Mouse (Mus musculus): ENCODE results near the gene Anks6. TPM values are rescaled to one million over a fixed set of nuclear protein-coding genes. Genes with fewer than 3 reads are reported as not detected.

Anks6 gene
- total and polyA plus RNA-seq, 3 experiments: not detected

DNA sequence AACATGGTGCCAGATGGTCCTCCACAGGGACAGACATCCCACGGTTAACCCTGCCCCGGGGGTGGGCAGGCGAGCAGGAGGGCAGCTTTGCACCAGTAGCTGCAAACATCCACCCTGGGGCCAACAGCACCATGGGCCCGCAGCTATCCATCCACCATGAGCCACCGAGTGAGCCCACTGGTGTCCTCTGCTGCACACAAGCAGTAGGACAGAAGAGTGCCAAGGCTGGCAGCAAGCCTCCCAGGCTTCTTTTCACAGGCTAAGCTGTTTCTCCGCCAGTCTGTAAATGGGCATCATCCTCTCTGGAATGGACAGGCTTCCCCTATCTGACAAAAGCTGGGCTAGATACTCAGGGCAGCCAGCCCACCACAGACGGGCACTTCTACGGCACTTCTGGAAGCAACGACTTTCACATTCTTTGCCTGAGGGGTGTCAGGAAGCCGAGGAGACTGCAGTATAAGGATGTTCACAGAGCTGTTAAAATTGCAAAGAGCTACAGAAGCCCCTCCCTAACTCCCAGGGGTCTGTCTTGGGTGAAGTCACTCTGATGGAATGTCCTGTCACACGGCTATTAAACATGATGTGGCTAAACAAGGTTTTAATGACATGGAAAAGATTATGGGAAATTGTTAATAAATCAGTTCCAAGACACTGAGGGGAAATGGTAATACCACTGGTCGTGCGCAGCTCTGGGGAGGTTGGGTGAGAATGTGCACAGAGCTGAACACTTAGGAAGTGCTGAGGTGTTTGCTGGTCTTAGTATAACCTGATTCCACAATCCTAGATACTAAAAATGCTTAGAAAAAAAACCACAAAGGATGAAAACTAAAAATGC lies 20.5 kb downstream of the Anks6 start:
- no peaks in the 10 kb centered on the region for H3K4me1 ChIP-seq (ENCODE audit: control insufficient read depth in 1 of 2, insufficient read depth in 2 of 2, low read length in 2 of 2)
- no peaks in the 10 kb centered on the region for H3K79me2 ChIP-seq (ENCODE audit: control insufficient read depth, insufficient read depth, low read length, poor library complexity)
- H3K27me3 ChIP-seq (ENCODE audit: control insufficient read depth in 1 of 2, insufficient read depth in 2 of 2, low read length in 2 of 2): no peaks in the 10 kb centered on the region; a peak in 1 of 4 replicates
- no peak overlapping the region for H3K4me3 ChIP-seq (ENCODE audit: control insufficient read depth in 1 of 2, insufficient read depth in 1 of 2, low read depth in 2 of 2, low read length in 2 of 2)
- H3K9me3 ChIP-seq (replicated peaks; ENCODE audit: insufficient read depth, low read length): no peaks in the 10 kb centered on the region
- TF ChIP-seq USF2 (IDR thresholded peaks at IDR 0.05; ENCODE audit: borderline replicate concordance in 1 of 2, insufficient read depth in 1 of 2, low read depth in 1 of 2, low read length in 2 of 2) (no peak), ELF1 (IDR thresholded peaks at IDR 0.05; ENCODE audit: low read depth, low read length) (no peak), MYB (IDR thresholded peaks at IDR 0.05; ENCODE audit: low read depth, low read length) (no peak), ZNF384 (IDR thresholded peaks at IDR 0.05; ENCODE audit: low read depth, low read length) (no peak), UBTF (IDR thresholded peaks at IDR 0.05; ENCODE audit: borderline replicate concordance, insufficient read depth, low read depth, low read length) (no peak), SMC3 (IDR thresholded peaks at IDR 0.05; ENCODE audit: low read depth, low read length) (no peak), TAL1 (IDR thresholded peaks at IDR 0.05; ENCODE audit: low read length) (no peak), GATA1 (IDR thresholded peaks at IDR 0.05; ENCODE audit: low read depth, low read length) (no peak), ZMIZ1 (IDR thresholded peaks at IDR 0.05; ENCODE audit: low read depth, low read length) (no peak), EP300 (IDR thresholded peaks at IDR 0.05; ENCODE audit: low read depth in 1 of 2, low read length in 2 of 2) (no peak), E2F4 (IDR thresholded peaks at IDR 0.05; ENCODE audit: borderline replicate concordance, low read depth, low read length) (no peak), NELFE (IDR thresholded peaks at IDR 0.05; ENCODE audit: low read depth, low read length) (no peak), JUND (IDR thresholded peaks at IDR 0.05; ENCODE audit: low read depth, low read length) (no peak), CHD2 (IDR thresholded peaks at IDR 0.05; ENCODE audit: low read length) (no peak), ZC3H11A (IDR thresholded peaks at IDR 0.05; ENCODE audit: low read depth, low read length) (no peak), GABPA (IDR thresholded peaks at IDR 0.05; ENCODE audit: low read depth, low read length) (no peak), HCFC1 (IDR thresholded peaks at IDR 0.05; ENCODE audit: low read depth, low read length) (no peak), MEF2A (IDR thresholded peaks at IDR 0.05; ENCODE audit: extremely low read depth, insufficient replicate concordance, low read depth, low read length, poor library complexity, severe bottlenecking) (no peak)
- no peaks in the 10 kb centered on the region for H3K36me3 ChIP-seq (ENCODE audit: control insufficient read depth in 1 of 2, insufficient read depth in 2 of 2, low read length in 2 of 2)
- H3K9ac ChIP-seq (ENCODE audit: control insufficient read depth, low read depth, low read length, poor library complexity, severe bottlenecking): no peak overlapping the region
- DNase-seq (ENCODE audit: low read depth, low spot score): no peak
- H3K27ac ChIP-seq (ENCODE audit: control insufficient read depth, low read depth, low read length): no peak overlapping the region

GRCm38 (mm10) chr4:47035536-47035935 lies 21.7 kb downstream of the Anks6 start:
- no peaks in the 10 kb centered on the region for H3K9me3 ChIP-seq (replicated peaks; ENCODE audit: insufficient read depth, low read length)
- no peak for DNase-seq (ENCODE audit: low read depth, low spot score)
- H3K79me2 ChIP-seq (ENCODE audit: control insufficient read depth, insufficient read depth, low read length, poor library complexity): no peaks in the 10 kb centered on the region
- no peak overlapping the region for H3K27ac ChIP-seq (ENCODE audit: control insufficient read depth, low read depth, low read length)
- no peak overlapping the region for H3K4me3 ChIP-seq (ENCODE audit: control insufficient read depth in 1 of 2, insufficient read depth in 1 of 2, low read depth in 2 of 2, low read length in 2 of 2)
- H3K9ac ChIP-seq (ENCODE audit: control insufficient read depth, low read depth, low read length, poor library complexity, severe bottlenecking): no peak overlapping the region
- H3K27me3 ChIP-seq (ENCODE audit: control insufficient read depth in 1 of 2, insufficient read depth in 2 of 2, low read length in 2 of 2): peaks cover 0 to under 1% of the 10 kb centered on the region in 2 experiments; a peak in 2 of 4 replicates
- no peaks in the 10 kb centered on the region for H3K36me3 ChIP-seq (ENCODE audit: control insufficient read depth in 1 of 2, insufficient read depth in 2 of 2, low read length in 2 of 2)
- no peaks in the 10 kb centered on the region for H3K4me1 ChIP-seq (ENCODE audit: control insufficient read depth in 1 of 2, insufficient read depth in 2 of 2, low read length in 2 of 2)
- TF ChIP-seq MAX (IDR thresholded peaks at IDR 0.05; ENCODE audit: low read length) (no peak), ELF1 (IDR thresholded peaks at IDR 0.05; ENCODE audit: low read depth, low read length) (no peak), MYC (IDR thresholded peaks at IDR 0.05; ENCODE audit: low read depth, low read length) (no peak), CHD1 (IDR thresholded peaks at IDR 0.05; ENCODE audit: low read depth, low read length) (no peak), GABPA (IDR thresholded peaks at IDR 0.05; ENCODE audit: low read depth, low read length) (no peak), CHD2 (IDR thresholded peaks at IDR 0.05; ENCODE audit: low read length) (no peak), BHLHE40 (IDR thresholded peaks at IDR 0.05; ENCODE audit: borderline replicate concordance, low read depth, low read length) (no peak), TAL1 (IDR thresholded peaks at IDR 0.05; ENCODE audit: low read length) (no peak), ZMIZ1 (IDR thresholded peaks at IDR 0.05; ENCODE audit: low read depth, low read length) (no peak), MYB (IDR thresholded peaks at IDR 0.05; ENCODE audit: low read depth, low read length) (no peak), ETS1 (IDR thresholded peaks at IDR 0.05; ENCODE audit: low read depth, low read length) (no peak), GATA1 (IDR thresholded peaks at IDR 0.05; ENCODE audit: low read depth, low read length) (no peak), POLR2AphosphoS5 (IDR thresholded peaks at IDR 0.05; ENCODE audit: borderline replicate concordance, low read depth, low read length) (no peak), JUND (IDR thresholded peaks at IDR 0.05; ENCODE audit: low read depth, low read length) (no peak), CTCF (IDR thresholded peaks at IDR 0.05 in 2 of 3, conservative IDR thresholded peaks at IDR 0.05 in 1 of 3; ENCODE audit: control insufficient read depth in 1 of 3, insufficient read depth in 1 of 3, low read depth in 2 of 3, low read length in 3 of 3, poor library complexity in 1 of 3, severe bottlenecking in 1 of 3) (no peak; a peak in 1 of 6 replicates), ZKSCAN1 (IDR thresholded peaks at IDR 0.05; ENCODE audit: low read depth, low read length) (no peak), NRF1 (IDR thresholded peaks at IDR 0.05; ENCODE audit: insufficient read depth, low read depth, low read length, poor library complexity, severe bottlenecking) (no peak), KAT2A (conservative IDR thresholded peaks at IDR 0.05; ENCODE audit: low read depth, low read length) (no peak)

All from MEL (cell line).